Mouse (Mus musculus): ENCODE measurements around the gene Rgs9. TPM values are rescaled to one million over a fixed set of nuclear protein-coding genes. Genes with fewer than 3 reads are reported as not detected.
"Not testable (repeated sequence)": the region's sequence is repeated elsewhere in the genome, so short reads cannot be mapped to it uniquely, and the experiment has no call there.

The Rgs9 gene
- total RNA-seq, 2 experiments from 2014 or later: 0.62 to 0.69 TPM

GRCm38 (mm10) chr11:109316921-109317320 lies 19.0 kb upstream of the Rgs9 start:
- peak; percentile 65 to 69 for DNase-seq
- intact Hi-C loops (cut with DNase I): loop anchor here (5.0 kb wide), 2 partner anchors 125 to 545 kb away; no protein-coding TSS in a partner anchor

GRCm38 (mm10) chr11:109311885-109312605 lies 14.1 kb upstream of the Rgs9 start:
- peak; percentile 73 to 82 for DNase-seq
- intact Hi-C loops (cut with DNase I): no loop called here

- DNase-seq: no peak
- intact Hi-C loops (cut with DNase I): no loop called here
Observed at GRCm38 (mm10) chr11:109305680-109306079, 7.8 kb upstream of the Rgs9 start.

- peak; percentile 75 to 77 for DNase-seq
- intact Hi-C loops (cut with DNase I): no loop called here
Observed at GRCm38 (mm10) chr11:109302338-109302737, 4.4 kb upstream of the Rgs9 start.

- no peak for DNase-seq
- intact Hi-C loops (cut with DNase I): no loop called here
Observed at GRCm38 (mm10) chr11:109297031-109297430, 898 bp downstream of the Rgs9 start.

- no peak for DNase-seq
- intact Hi-C loops (cut with DNase I): no loop called here
Observed at GRCm38 (mm10) chr11:109292056-109292455, 5.9 kb downstream of the Rgs9 start.

- DNase-seq; intact Hi-C loops (cut with DNase I): not testable (repeated sequence)
Observed at GRCm38 (mm10) chr11:109289378-109289777, 8.6 kb downstream of the Rgs9 start.

GRCm38 (mm10) chr11:109284811-109285210 lies 13.1 kb downstream of the Rgs9 start:
- DNase-seq: no peak
- intact Hi-C loops (cut with DNase I): no loop called here

- DNase-seq: peak; percentile 13 to 15
- intact Hi-C loops (cut with DNase I): no loop called here
Observed at GRCm38 (mm10) chr11:109278186-109278585, 19.7 kb downstream of the Rgs9 start.

- intact Hi-C loops (cut with DNase I): no loop called here
- DNase-seq: no peak
Observed at GRCm38 (mm10) chr11:109271399-109271798, 26.5 kb downstream of the Rgs9 start.

- no peak for DNase-seq
- intact Hi-C loops (cut with DNase I): no loop called here
Observed at GRCm38 (mm10) chr11:109270366-109270765, 27.6 kb downstream of the Rgs9 start.

- intact Hi-C loops (cut with DNase I): no loop called here
- no peak for DNase-seq
Observed at GRCm38 (mm10) chr11:109269662-109270341, 28.1 kb downstream of the Rgs9 start.

GRCm38 (mm10) chr11:109269283-109269661 lies 28.7 kb downstream of the Rgs9 start:
- DNase-seq: no peak
- intact Hi-C loops (cut with DNase I): no loop called here

GRCm38 (mm10) chr11:109266161-109266910 lies 31.6 kb downstream of the Rgs9 start:
- intact Hi-C loops (cut with DNase I): no loop called here
- DNase-seq: no peak

- intact Hi-C loops (cut with DNase I): no loop called here
- DNase-seq: no peak
Observed at GRCm38 (mm10) chr11:109264159-109264768, 33.7 kb downstream of the Rgs9 start.

- DNase-seq: no peak
- intact Hi-C loops (cut with DNase I): no loop called here
Observed at GRCm38 (mm10) chr11:109260561-109260960, 37.4 kb downstream of the Rgs9 start.

GRCm38 (mm10) chr11:109258941-109259910 lies 38.7 kb downstream of the Rgs9 start:
- intact Hi-C loops (cut with DNase I): no loop called here

GRCm38 (mm10) chr11:109257824-109258223 lies 40.1 kb downstream of the Rgs9 start:
- intact Hi-C loops (cut with DNase I): no loop called here
- no peak for DNase-seq

More at GRCm38 (mm10) chr11:109258941-109259910, 38.7 kb downstream of the Rgs9 start:
- no peak for DNase-seq

- no peak for DNase-seq
- intact Hi-C loops (cut with DNase I): no loop called here
Observed at GRCm38 (mm10) chr11:109255022-109255421, 42.9 kb downstream of the Rgs9 start.

- intact Hi-C loops (cut with DNase I): no loop called here
Observed at GRCm38 (mm10) chr11:109252483-109252882, 45.4 kb downstream of the Rgs9 start.

More at GRCm38 (mm10) chr11:109252483-109252882, 45.4 kb downstream of the Rgs9 start:
- DNase-seq: no peak

Data from heart, postnatal 10 days (tissue).